Mouse (Mus musculus) lung, embryonic 14.5 days (tissue): ENCODE measurements around the gene Cbfa2t2. TPM values are rescaled to one million over a fixed set of nuclear protein-coding genes. Genes with fewer than 3 reads are reported as not detected.

Experiments
- ATAC-seq: fragments of 200-750 bp; cut with Nextera tagmentation; 2 replicates; pipeline ENCODE4 v1.8.0; 2017; ENCODE audit warnings: mild to moderate bottlenecking, moderate TSS enrichment, moderate library complexity; ENCODE audit not compliant: insufficient read depth
- DNase-seq: peaks from one replicate; pipeline ENCODE4 v3.0.0-alpha.2; 2015
- H3K27ac ChIP-seq: fragments of 300-500 bp; sonication (generic); 2 replicates; pipeline ENCODE4 v1.5.1; 2014; ENCODE audit warnings: low read depth, mild to moderate bottlenecking, moderate library complexity
- H3K27me3 ChIP-seq: fragments of 300-500 bp; sonication (generic); 2 replicates; pipeline ENCODE4 v1.6.1; 2014; ENCODE audit warnings: low read length, control low read depth; ENCODE audit not compliant: insufficient read depth
- H3K36me3 ChIP-seq: fragments of 300-500 bp; sonication (generic); 2 replicates; pipeline ENCODE4 v1.6.1; 2014; ENCODE audit warnings: control low read depth; ENCODE audit not compliant: insufficient read depth
- H3K4me1 ChIP-seq: fragments of 300-500 bp; sonication (generic); 2 replicates; pipeline ENCODE4 v1.6.1; 2014; ENCODE audit warnings: antibody characterized with exemption, control low read depth; ENCODE audit not compliant: insufficient read depth
- H3K4me2 ChIP-seq: fragments of 300-500 bp; sonication (generic); 2 replicates; pipeline ENCODE4 v1.6.1; 2014; ENCODE audit warnings: mild to moderate bottlenecking
- H3K4me3 ChIP-seq: fragments of 300-500 bp; sonication (generic); 2 replicates; pipeline ENCODE4 v1.5.1; 2014; ENCODE audit warnings: low read depth, low read length
- H3K9ac ChIP-seq: fragments of 300-500 bp; sonication (generic); 2 replicates; pipeline ENCODE4 v1.6.1; 2014
- H3K9me3 ChIP-seq: fragments of 300-500 bp; sonication (generic); 2 replicates; pipeline ENCODE4 v1.6.1; 2016; ENCODE audit warnings: low read depth, low read length, control low read depth
- CTCF ChIP-seq: IDR thresholded peaks from 2 replicates; pipeline ENCODE4 v1.5.1; 2016; ENCODE audit warnings: antibody characterized with exemption, low read depth
- WGBS: fragments of 180-500 bp; shearing (Covaris S2); extraction: QIAGEN DNeasy Blood & Tissue Kit; methylation state at CpG from one replicate; pipeline ENCODE4 v1.1.7; 2014; 5-methylcytosine and 5-hydroxymethylcytosine counted together
- polyA plus RNA-seq: library from polyadenylated mRNA; unstranded; fragments of >200 nt; fragmentation: Nextera tagmentation; extraction: Ambion mirVana; gene quantifications from 2 replicates; pipeline ENCODE4 v1.2.1, GENCODE M21; 2014

The Cbfa2t2 gene
- polyA plus RNA-seq, 1 experiment from 2014 or later = 39.8 TPM

GRCm38 (mm10) chr2:154584931-154585601 is 148.8 kb downstream of the Cbfa2t2 start:
- Histone ChIP-seq H3K27me3 (no peaks in the 10 kb centered on the region), H3K36me3 (0 out of 2 replicates have a peak, but pooled peaks cover 6% of the 10 kb centered on the region), H3K4me2 (no peak overlapping the region), H3K27ac (no peak overlapping the region), H3K9ac (no peak overlapping the region), H3K9me3 (no peaks in the 10 kb centered on the region), H3K4me1 (peaks cover 5% of the 10 kb centered on the region; the same call in 1 of the 2 replicates), H3K4me3 (no peak overlapping the region)
- ATAC-seq (no peak), DNase-seq (no peak)
- WGBS = 62% methylated on average over 17 of the region's 17 CpGs
- no peak for TF ChIP-seq CTCF

GRCm38 (mm10) chr2:154586405-154586804 is 150.1 kb downstream of the Cbfa2t2 start:
- peak; percentile 65 for TF ChIP-seq CTCF
- 72% methylated on average over 5 of the region's 5 CpGs for WGBS
- DNase-seq = peak; percentile 69

More at GRCm38 (mm10) chr2:154586405-154586804, 150.1 kb downstream of the Cbfa2t2 start:
- Histone ChIP-seq H3K4me3 (no peak overlapping the region), H3K36me3 (0 out of 2 replicates have a peak, but pooled peaks cover 6% of the 10 kb centered on the region), H3K4me2 (no peak overlapping the region), H3K27me3 (no peaks in the 10 kb centered on the region), H3K27ac (no peak overlapping the region), H3K9ac (no peak overlapping the region), H3K4me1 (peaks cover 5% of the 10 kb centered on the region; the same call in 1 of the 2 replicates), H3K9me3 (no peaks in the 10 kb centered on the region)
- ATAC-seq = no peak

Other genes with a start within 250 kb of the Cbfa2t2 start
- 0.49 and 0.74 TPM in 2 replicates for gene Bpifb1, start 245.7 kb upstream of the Cbfa2t2 start, polyA plus RNA-seq
- gene Bpifb5, start 212.7 kb upstream of the Cbfa2t2 start, polyA plus RNA-seq = 1.4 and 2.0 TPM in 2 replicates
- not detected in 2 replicates for gene Bpifb9a, start 178.6 kb upstream of the Cbfa2t2 start, polyA plus RNA-seq
- not detected in 2 replicates for gene Bpifb9b, start 129.3 kb upstream of the Cbfa2t2 start, polyA plus RNA-seq
- gene Cdk5rap1, start 63.5 kb upstream of the Cbfa2t2 start, polyA plus RNA-seq = 11.2 and 13.1 TPM in 2 replicates
- gene Snta1, start 28.4 kb upstream of the Cbfa2t2 start, polyA plus RNA-seq = 3.8 and 3.9 TPM in 2 replicates
- gene 1700003F12Rik, start 110.6 kb downstream of the Cbfa2t2 start, polyA plus RNA-seq = 1.2 and 1.4 TPM in 2 replicates
- 0.36 and 0.37 TPM in 2 replicates for gene Actl10, start 115.3 kb downstream of the Cbfa2t2 start, polyA plus RNA-seq
- 2.6 and 3.2 TPM in 2 replicates for gene Necab3, start 122.4 kb downstream of the Cbfa2t2 start, polyA plus RNA-seq
- gene E2f1, start 133.4 kb downstream of the Cbfa2t2 start, polyA plus RNA-seq = 12.4 and 13.6 TPM in 2 replicates
- 24.1 and 25.9 TPM in 2 replicates for gene Pxmp4, start 167.2 kb downstream of the Cbfa2t2 start, polyA plus RNA-seq
- 1.0 and 1.1 TPM in 2 replicates for gene Zfp341, start 176.8 kb downstream of the Cbfa2t2 start, polyA plus RNA-seq
- gene 4930519P11Rik, start 177.0 kb downstream of the Cbfa2t2 start, polyA plus RNA-seq = 0.72 and 0.83 TPM in 2 replicates
- gene Chmp4b, start 215.2 kb downstream of the Cbfa2t2 start, polyA plus RNA-seq = 14.9 and 15.0 TPM in 2 replicates